Mouse (Mus musculus) CH12.LX (cell line): ENCODE measurements around the gene Trim71. TPM values are rescaled to one million over a fixed set of nuclear protein-coding genes. Genes with fewer than 3 reads are reported as not detected.
A peak's percentile ranks its signal among the peaks of the same experiment; 100 is the strongest.

ENCODE experiments used
- DNase-seq: peaks from one replicate; pipeline ENCODE4 v3.0.0-alpha.2; 2013; ENCODE audit errors: extremely low read depth
- H3K27ac ChIP-seq: 2 replicates; pipeline ENCODE4 v1.5.1; 2012; ENCODE audit warnings: low read depth, mild to moderate bottlenecking, control low read depth, moderate library complexity; ENCODE audit not compliant: insufficient read depth
- H3K27me3 ChIP-seq: replicated peaks from 2 replicates; pipeline ENCODE3; 2012; ENCODE audit warnings: inconsistent platforms
- H3K36me3 ChIP-seq, 2 experiments: replicated peaks in 1 of 2; 2 replicates each; pipeline versions ENCODE3 to v1.6.1; 2012; ENCODE audit warnings: inconsistent platforms in 1 of 2, low read length in 1 of 2, mild to moderate bottlenecking in 1 of 2, mixed read lengths in 1 of 2, moderate library complexity in 1 of 2; ENCODE audit not compliant: control insufficient read depth in 1 of 2, insufficient read depth in 1 of 2
- H3K4me1 ChIP-seq, 2 experiments: 2 replicates each; pipeline ENCODE4 v1.6.1; 2012; ENCODE audit warnings: inconsistent platforms in 1 of 2, moderate library complexity in 1 of 2; ENCODE audit not compliant: insufficient read depth in 2 of 2, control insufficient read depth in 1 of 2
- H3K4me2 ChIP-seq: 2 replicates; pipeline ENCODE4 v1.6.1; 2012; ENCODE audit warnings: low read depth, mild to moderate bottlenecking, control low read depth; ENCODE audit not compliant: poor library complexity, insufficient read depth, severe bottlenecking
- H3K4me3 ChIP-seq, 3 experiments: fragments of 150-350 bp in 1 of 3; sonication (generic) in 1 of 3; replicated peaks in 1 of 3; 2 replicates each; pipeline versions ENCODE3 to v1.5.1; 2011 to 2012; ENCODE audit warnings: low read depth in 2 of 3, low read length in 2 of 3, mild to moderate bottlenecking in 2 of 3, moderate library complexity in 2 of 3, control low read depth in 1 of 3, improper control_type of control experiment in 1 of 3, inconsistent platforms in 1 of 3, mixed read lengths in 1 of 3; ENCODE audit not compliant: poor library complexity in 1 of 3
- H3K79me2 ChIP-seq: replicated peaks from 2 replicates; pipeline ENCODE4 v1.6.1; 2012; ENCODE audit warnings: mild to moderate bottlenecking, moderate library complexity; ENCODE audit not compliant: control insufficient read depth, poor library complexity, insufficient read depth, severe bottlenecking; ENCODE audit errors: extremely low read depth
- H3K9ac ChIP-seq: 2 replicates; pipeline ENCODE4 v1.6.1; 2012; ENCODE audit warnings: low read depth, mild to moderate bottlenecking, control low read depth, moderate library complexity; ENCODE audit not compliant: insufficient read depth
- H3K9me3 ChIP-seq: replicated peaks from 2 replicates; pipeline ENCODE3; 2012; ENCODE audit warnings: low read length, inconsistent platforms, mixed read lengths
- CTCF ChIP-seq, 2 experiments: IDR thresholded peaks in 1 of 2; conservative IDR thresholded peaks in 1 of 2; 2 replicates each; pipeline ENCODE4 v1.5.1; 2011 to 2012; ENCODE audit warnings: low read depth in 2 of 2, low read length in 2 of 2, improper control_type of control experiment in 1 of 2, inconsistent platforms in 1 of 2, mild to moderate bottlenecking in 1 of 2, moderate library complexity in 1 of 2
- E2F4 ChIP-seq: IDR thresholded peaks from 2 replicates; pipeline ENCODE4 v1.6.1; 2011; ENCODE audit warnings: low read depth, low read length, improper control_type of control experiment; ENCODE audit not compliant: insufficient replicate concordance
- ELF1 ChIP-seq: IDR thresholded peaks from 2 replicates; pipeline ENCODE4 v1.6.1; 2014; ENCODE audit warnings: low read depth, mild to moderate bottlenecking, inconsistent platforms, low read length, improper control_type of control experiment
- ETS1 ChIP-seq: conservative IDR thresholded peaks from 2 replicates; pipeline ENCODE4 v1.6.1; 2012; ENCODE audit warnings: low read depth, mild to moderate bottlenecking, inconsistent platforms, low read length, improper control_type of control experiment, moderate library complexity
- HCFC1 ChIP-seq: IDR thresholded peaks from 2 replicates; pipeline ENCODE4 v1.6.1; 2012; ENCODE audit warnings: low read depth, mild to moderate bottlenecking, inconsistent platforms, low read length, improper control_type of control experiment
- IRF4 ChIP-seq: IDR thresholded peaks from 2 replicates; pipeline ENCODE4 v1.6.1; 2014; ENCODE audit warnings: low read depth, mild to moderate bottlenecking, inconsistent platforms, low read length, improper control_type of control experiment
- JUN ChIP-seq: IDR thresholded peaks from 2 replicates; pipeline ENCODE4 v1.6.1; 2011; ENCODE audit warnings: low read depth, mild to moderate bottlenecking, low read length, improper control_type of control experiment, moderate library complexity; ENCODE audit not compliant: insufficient read depth
- JUND ChIP-seq: conservative IDR thresholded peaks from 2 replicates; pipeline ENCODE4 v1.6.1; 2011; ENCODE audit warnings: low read depth, low read length, improper control_type of control experiment
- MAFK ChIP-seq: IDR thresholded peaks from 2 replicates; pipeline ENCODE4 v1.6.1; 2011; ENCODE audit warnings: low read length, improper control_type of control experiment; ENCODE audit not compliant: insufficient replicate concordance
- MAZ ChIP-seq: IDR thresholded peaks from 2 replicates; pipeline ENCODE4 v1.6.1; 2012; ENCODE audit warnings: low read depth, mild to moderate bottlenecking, inconsistent platforms, low read length, improper control_type of control experiment, moderate library complexity
- MEF2A ChIP-seq: IDR thresholded peaks from 2 replicates; pipeline ENCODE4 v1.6.1; 2014; ENCODE audit warnings: low read depth, mild to moderate bottlenecking, inconsistent platforms, low read length, improper control_type of control experiment, borderline replicate concordance
- MXI1 ChIP-seq: IDR thresholded peaks from 2 replicates; pipeline ENCODE4 v1.6.1; 2011; ENCODE audit warnings: mild to moderate bottlenecking, low read depth, low read length, improper control_type of control experiment
- MYC ChIP-seq: IDR thresholded peaks from 2 replicates; pipeline ENCODE4 v1.6.1; 2011; ENCODE audit warnings: low read depth, mild to moderate bottlenecking, improper control_type of control experiment, low read length
- NELFE ChIP-seq: IDR thresholded peaks from 2 replicates; pipeline ENCODE4 v1.6.1; 2011; ENCODE audit warnings: low read depth, low read length, improper control_type of control experiment
- PAX5 ChIP-seq: IDR thresholded peaks from 2 replicates; pipeline ENCODE4 v1.6.1; 2012; ENCODE audit warnings: low read length, inconsistent platforms, mixed read lengths
- POLR2A ChIP-seq: IDR thresholded peaks from 2 replicates; pipeline ENCODE4 v1.6.1; 2011; ENCODE audit warnings: low read depth, mild to moderate bottlenecking, improper control_type of control experiment, low read length
- TCF12 ChIP-seq: IDR thresholded peaks from 2 replicates; pipeline ENCODE4 v1.6.1; 2014; ENCODE audit warnings: low read depth, mild to moderate bottlenecking, inconsistent platforms, low read length, improper control_type of control experiment
- UBTF ChIP-seq: IDR thresholded peaks from 2 replicates; pipeline ENCODE4 v1.6.1; 2012; ENCODE audit warnings: low read depth, mild to moderate bottlenecking, inconsistent platforms, low read length, improper control_type of control experiment, moderate library complexity
- USF1 ChIP-seq: IDR thresholded peaks from 2 replicates; pipeline ENCODE4 v1.6.1; 2014; ENCODE audit warnings: low read depth, mild to moderate bottlenecking, inconsistent platforms, low read length, improper control_type of control experiment
- ZMIZ1 ChIP-seq: IDR thresholded peaks from 2 replicates; pipeline ENCODE4 v1.6.1; 2012; ENCODE audit warnings: low read depth, mild to moderate bottlenecking, inconsistent platforms, low read length, improper control_type of control experiment
- dilution Hi-C: fragments of 300-500 bp; cut with MboI; formaldehyde crosslinking; loops from 2 replicates; pipeline ENCODE4 v1.14.3; 2020; ENCODE audit warnings: low sequenced_read_pairs; ENCODE audit not compliant: extremely low pct_unique_long_range_greater_than_20kb, extremely low pct_ligation_motif_present
- in situ Hi-C: fragments of 300-500 bp; cut with MboI; formaldehyde crosslinking; loops from 3 replicates; pipeline ENCODE4 v1.14.3; 2019; ENCODE audit warnings: low sequenced_read_pairs, low pct_ligation_motif_present, low pct_unique_long_range_greater_than_20kb, mixed read lengths
- polyA plus RNA-seq: library from polyadenylated mRNA; unstranded; fragments of >175 nt; gene quantifications from 2 replicates; pipeline ENCODE4 v1.2.1, GENCODE M21; 2012; ENCODE audit warnings: low read depth; ENCODE audit not compliant: insufficient read length
- total RNA-seq, 2 experiments: library from RNA; depleted of rRNA; stranded (reverse); fragments of 300-350 nt in 1 of 2; fragments of >200 nt in 1 of 2; gene quantifications; 2 replicates each; pipeline ENCODE4 v1.2.3; 2012 to 2014

The Trim71 gene
- total and polyA plus RNA-seq, 3 experiments = under 0.01 TPM; not detected in 2

DNA sequence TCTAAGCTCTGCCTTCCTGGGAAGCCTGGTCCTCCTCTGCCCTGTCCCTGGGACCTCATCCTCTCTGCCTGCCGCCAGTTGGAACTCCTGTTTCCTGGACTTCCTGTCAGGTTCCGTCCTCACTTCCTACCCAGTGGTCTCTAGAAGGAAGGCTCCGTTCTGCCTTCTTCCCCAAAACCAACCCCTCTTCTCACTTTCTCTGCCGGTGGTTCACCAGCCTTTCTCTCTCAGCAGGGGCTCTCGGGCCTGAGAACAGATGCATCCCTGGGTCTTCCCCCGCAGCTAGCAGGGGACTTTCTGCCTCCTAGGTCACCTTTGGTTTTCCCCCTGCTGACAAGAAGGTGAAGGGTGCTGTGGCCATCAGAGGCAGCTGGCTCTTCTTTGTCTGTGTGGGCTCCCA lies 98.7 kb downstream of the Trim71 start (continued):
- peak; percentile 91 for TF ChIP-seq MEF2A
- TF ChIP-seq ETS1 = peak; percentile 91
- TF ChIP-seq IRF4 = peak; percentile 90
- TF ChIP-seq POLR2A = no peak
- peak in 1 of 2 experiments; percentile 25; a peak in 2 of 4 replicates for TF ChIP-seq CTCF (conservative IDR thresholded peaks at IDR 0.05 in 1 of 2, IDR thresholded peaks at IDR 0.05 in 1 of 2; ENCODE audit: low read depth in 2 of 2, low read length in 2 of 2)
- peak; percentile 48; the same call in 1 of the 2 replicates for TF ChIP-seq NELFE
- no peak; the same call in 1 of the 2 replicates for TF ChIP-seq USF1
- TF ChIP-seq HCFC1 = peak; percentile 48

DNA sequence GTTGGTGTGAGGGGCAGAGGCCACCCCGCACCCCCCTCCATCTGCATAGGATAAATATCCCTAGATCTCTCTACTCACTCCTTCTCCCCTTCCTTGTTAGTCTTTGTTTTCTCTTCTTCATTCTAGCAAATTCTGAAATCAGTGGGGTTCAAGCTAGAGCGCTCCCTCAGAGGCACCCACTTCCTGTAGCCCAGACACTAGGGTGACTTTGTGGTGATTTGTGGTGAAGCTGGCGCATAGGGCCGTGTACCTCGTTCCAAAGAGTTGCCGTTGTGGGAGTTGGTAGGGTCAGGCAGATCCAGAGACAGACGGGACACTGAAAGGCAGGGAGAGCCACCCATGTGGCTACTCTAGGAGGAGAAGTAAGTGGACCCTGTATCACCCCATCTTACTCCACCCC lies 101.6 kb downstream of the Trim71 start:
- no peaks in the 10 kb centered on the region for H3K27me3 ChIP-seq
- H3K9ac ChIP-seq = no peak overlapping the region
- peaks cover 1% of the 10 kb centered on the region for H3K9me3 ChIP-seq
- in situ Hi-C loops (no loop called here), dilution Hi-C loops (no loop called here)
- H3K79me2 ChIP-seq = no peaks in the 10 kb centered on the region
- TF ChIP-seq JUND = no peak
- TF ChIP-seq MAZ = no peak
- no peak for TF ChIP-seq IRF4
- TF ChIP-seq MXI1 = no peak
- no peak for TF ChIP-seq ELF1
- TF ChIP-seq MAFK = no peak
- no peak for TF ChIP-seq CTCF (conservative IDR thresholded peaks at IDR 0.05 in 1 of 2, IDR thresholded peaks at IDR 0.05 in 1 of 2; ENCODE audit: low read depth in 2 of 2, low read length in 2 of 2)
- no peak for TF ChIP-seq TCF12
- no peak for TF ChIP-seq HCFC1
- no peak for TF ChIP-seq MEF2A
- TF ChIP-seq UBTF = no peak
- no peak for TF ChIP-seq MYC
- no peak for TF ChIP-seq JUN
- TF ChIP-seq E2F4 = no peak
- TF ChIP-seq POLR2A = no peak
- no peak for TF ChIP-seq ZMIZ1
- H3K4me2 ChIP-seq = no peak overlapping the region
- H3K4me1 ChIP-seq = peaks cover 23 to 80% of the 10 kb centered on the region in 2 experiments
- peaks cover 39 to 81% of the 10 kb centered on the region in 2 experiments for H3K36me3 ChIP-seq
- no peak overlapping the region for H3K27ac ChIP-seq
- no peak overlapping the region for H3K4me3 ChIP-seq
- DNase-seq = no peak

DNA sequence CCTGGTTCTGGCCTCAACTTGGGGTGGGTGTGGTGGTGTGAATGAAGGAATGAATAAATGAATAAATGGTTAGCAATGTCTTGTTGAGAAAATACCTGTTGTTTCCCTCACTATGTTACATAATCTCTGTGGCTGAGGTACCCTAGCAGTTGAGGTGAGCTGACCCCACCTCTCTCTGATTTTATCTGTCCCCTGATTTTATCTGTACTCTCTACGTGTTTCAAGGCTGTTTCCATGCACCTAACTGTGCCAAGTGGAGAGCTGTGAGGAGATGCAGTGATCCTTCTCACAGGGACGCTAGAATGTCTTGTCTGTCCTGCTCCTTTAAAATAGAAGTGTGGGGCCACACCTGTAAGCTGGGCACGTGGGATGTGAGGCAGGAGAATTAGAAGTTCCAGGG lies 105.7 kb downstream of the Trim71 start:
- Histone ChIP-seq H3K4me1 (peaks cover 16 to 83% of the 10 kb centered on the region in 2 experiments), H3K4me2 (no peak overlapping the region), H3K27me3 (no peaks in the 10 kb centered on the region), H3K9ac (no peak overlapping the region), H3K9me3 (no peaks in the 10 kb centered on the region), H3K27ac (no peak overlapping the region), H3K36me3 (peaks cover 29 to 56% of the 10 kb centered on the region in 2 experiments), H3K79me2 (no peaks in the 10 kb centered on the region), H3K4me3 (no peak overlapping the region)
- TF ChIP-seq PAX5 = no peak
- in situ Hi-C loops = no loop called here
- no peak for DNase-seq
- dilution Hi-C loops = no loop called here

Other genes with a start within 250 kb of the Trim71 start
- gene Bcl2a1c, start 234.2 kb downstream of the Trim71 start, total RNA-seq (2012; rRNA removed) = 1.4 and 1.7 TPM in 2 replicates
- gene Bcl2a1c, start 234.2 kb downstream of the Trim71 start, total RNA-seq (2014; rRNA removed) = 1.8 TPM in 1 of 2 replicates, not detected in the other
- gene Bcl2a1c, start 234.2 kb downstream of the Trim71 start, polyA plus RNA-seq = 4.8 and 8.2 TPM in 2 replicates
- gene Crtap, start 173.7 kb downstream of the Trim71 start, total RNA-seq (2012; rRNA removed) = 13.8 and 17.8 TPM in 2 replicates
- gene Crtap, start 173.7 kb downstream of the Trim71 start, total RNA-seq (2014; rRNA removed) = 19.2 and 20.6 TPM in 2 replicates
- 25.2 and 27.7 TPM in 2 replicates for gene Crtap, start 173.7 kb downstream of the Trim71 start, polyA plus RNA-seq
- gene Glb1, start 163.3 kb downstream of the Trim71 start, total RNA-seq (2012; rRNA removed) = 33.9 and 40.7 TPM in 2 replicates
- gene Glb1, start 163.3 kb downstream of the Trim71 start, total RNA-seq (2014; rRNA removed) = 22.4 and 25.7 TPM in 2 replicates
- gene Glb1, start 163.3 kb downstream of the Trim71 start, polyA plus RNA-seq = 32.4 and 35.4 TPM in 2 replicates
- 8.2 and 10.4 TPM in 2 replicates for gene Tmppe, start 163.3 kb downstream of the Trim71 start, total RNA-seq (2012; rRNA removed)
- 2.4 and 3.2 TPM in 2 replicates for gene Tmppe, start 163.3 kb downstream of the Trim71 start, total RNA-seq (2014; rRNA removed)
- 5.7 and 7.3 TPM in 2 replicates for gene Tmppe, start 163.3 kb downstream of the Trim71 start, polyA plus RNA-seq
- gene Ccr4, start 59.5 kb downstream of the Trim71 start, total RNA-seq (2012; rRNA removed) = 0.08 TPM in 2 replicates
- 0.36 and 0.55 TPM in 2 replicates for gene Ccr4, start 59.5 kb downstream of the Trim71 start, total RNA-seq (2014; rRNA removed)
- gene Ccr4, start 59.5 kb downstream of the Trim71 start, polyA plus RNA-seq = 0.65 and 0.74 TPM in 2 replicates
- not detected in 2 replicates for gene C130032M10Rik, start 48.7 kb downstream of the Trim71 start, total RNA-seq (2012; rRNA removed)
- not detected in 2 replicates for gene C130032M10Rik, start 48.7 kb downstream of the Trim71 start, total RNA-seq (2014; rRNA removed)
- gene C130032M10Rik, start 48.7 kb downstream of the Trim71 start, polyA plus RNA-seq = not detected in 2 replicates
- 49.4 and 53.5 TPM in 2 replicates for gene Cnot10, start 75.8 kb upstream of the Trim71 start, total RNA-seq (2012; rRNA removed)
- 67.8 and 75.3 TPM in 2 replicates for gene Cnot10, start 75.8 kb upstream of the Trim71 start, total RNA-seq (2014; rRNA removed)
- 58.3 and 61.4 TPM in 2 replicates for gene Cnot10, start 75.8 kb upstream of the Trim71 start, polyA plus RNA-seq
- 36.3 and 43.6 TPM in 2 replicates for gene Dync1li1, start 124.4 kb upstream of the Trim71 start, total RNA-seq (2012; rRNA removed)
- gene Dync1li1, start 124.4 kb upstream of the Trim71 start, total RNA-seq (2014; rRNA removed) = 57.0 and 63.5 TPM in 2 replicates
- gene Dync1li1, start 124.4 kb upstream of the Trim71 start, polyA plus RNA-seq = 38.1 and 39.0 TPM in 2 replicates
- gene Cmtm6, start 166.7 kb upstream of the Trim71 start, total RNA-seq (2012; rRNA removed) = 30.1 and 31.9 TPM in 2 replicates
- 39.2 and 39.5 TPM in 2 replicates for gene Cmtm6, start 166.7 kb upstream of the Trim71 start, total RNA-seq (2014; rRNA removed)
- gene Cmtm6, start 166.7 kb upstream of the Trim71 start, polyA plus RNA-seq = 38.0 and 38.5 TPM in 2 replicates
- gene Cmtm7, start 217.5 kb upstream of the Trim71 start, total RNA-seq (2012; rRNA removed) = 73.1 and 80.8 TPM in 2 replicates
- gene Cmtm7, start 217.5 kb upstream of the Trim71 start, total RNA-seq (2014; rRNA removed) = 37.6 and 46.0 TPM in 2 replicates
- gene Cmtm7, start 217.5 kb upstream of the Trim71 start, polyA plus RNA-seq = 38.2 and 45.5 TPM in 2 replicates